Mouse (Mus musculus) retina, embryonic 14.5 days (tissue): ENCODE measurements around the gene Spred3.
"Not testable (repeated sequence)": the region's sequence is repeated elsewhere in the genome, so short reads cannot be mapped to it uniquely, and the experiment has no call there.

ENCODE experiments used
- DNase-seq: peaks from one replicate; pipeline ENCODE4 v3.0.0-alpha.2; 2015; ENCODE audit warnings: low spot score

The Spred3 gene

GRCm38 (mm10) chr7:29170066-29170754 is at the start of gene Spred3, which contains the start of gene Ggn:
Spred3 (minus strand) TSS chr7:29170411.
Ggn (plus strand) TSS chr7:29170210.
- peak; percentile 73 for DNase-seq

- DNase-seq, result no peak
These were observed 44.6 kb upstream of the Spred3 start for GRCm38 (mm10) chr7:29214846-29215245.

GRCm38 (mm10) chr7:29214236-29214635 is 44.0 kb upstream of the Spred3 start:
- DNase-seq, result no peak

GRCm38 (mm10) chr7:29213675-29214082 is 43.5 kb upstream of the Spred3 start, which contains the start of gene Catsperg1:
Catsperg1 (minus strand) TSS chr7:29214035.
- peak; percentile 81 for DNase-seq

GRCm38 (mm10) chr7:29212775-29213560 is 42.8 kb upstream of the Spred3 start:
- DNase-seq, result not testable (repeated sequence)

GRCm38 (mm10) chr7:29212199-29212765 is 42.1 kb upstream of the Spred3 start:
- DNase-seq, result no peak

DNA sequence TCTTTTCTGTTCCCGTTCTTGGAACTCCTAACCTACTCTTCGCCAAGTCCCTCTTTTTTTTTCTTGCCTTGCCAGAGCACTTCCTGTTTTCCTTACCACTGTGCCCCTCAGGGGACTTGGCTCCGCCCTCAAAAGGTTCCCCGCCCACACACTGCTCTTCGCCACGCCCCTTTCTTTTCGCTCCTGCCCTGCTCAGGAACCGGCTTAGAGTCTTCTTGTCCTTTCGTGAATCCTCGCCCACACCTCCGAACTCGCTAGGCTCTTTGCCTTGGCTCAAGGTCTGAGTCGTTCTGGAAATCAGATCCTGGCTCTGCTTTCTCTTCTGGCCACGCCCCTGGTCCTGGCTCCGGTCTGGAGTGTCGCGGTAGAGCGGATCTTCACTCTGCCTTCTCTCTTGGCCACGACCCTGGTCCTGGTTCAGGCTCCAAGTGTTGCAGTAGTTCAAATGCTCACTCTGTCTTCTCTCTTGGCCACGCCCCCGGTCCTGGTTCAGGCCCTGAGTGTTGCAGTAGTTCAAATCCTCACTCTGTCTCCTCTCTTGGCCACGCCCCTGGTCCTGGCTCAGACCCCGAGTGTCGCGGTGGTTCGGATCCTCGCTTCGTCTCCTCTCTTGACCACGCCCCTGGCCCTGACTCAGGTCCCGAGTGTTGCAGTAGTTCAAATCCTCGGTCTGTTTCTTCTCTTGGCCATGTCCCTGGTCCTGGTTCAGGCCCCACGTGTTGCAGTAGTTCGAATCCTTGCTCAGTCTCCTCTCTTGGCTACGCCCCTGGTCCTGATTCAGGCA is 41.4 kb upstream of the Spred3 start:
- peak; percentile 83 for DNase-seq

DNA sequence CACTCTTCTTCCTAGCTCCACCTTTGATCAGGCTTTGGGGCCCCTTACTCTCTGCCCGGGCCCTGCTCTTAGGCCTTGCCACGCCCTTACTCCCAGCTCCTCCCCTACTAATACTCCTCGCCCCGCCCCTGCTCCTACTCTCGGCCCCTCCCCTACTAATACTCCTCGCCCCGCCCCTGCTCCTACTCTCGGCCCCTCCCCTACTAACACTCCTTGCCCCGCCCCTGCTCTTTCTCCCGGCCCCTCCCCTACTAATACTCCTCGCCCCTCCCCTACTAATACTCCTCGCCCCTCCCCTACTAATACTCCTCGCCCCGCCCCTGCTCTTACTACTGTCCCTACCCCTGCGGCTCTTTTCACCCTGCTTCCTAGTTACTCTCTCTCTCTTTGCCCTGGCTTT is 40.8 kb upstream of the Spred3 start:
- DNase-seq, result peak; percentile 23

GRCm38 (mm10) chr7:29202577-29202976 is 32.4 kb upstream of the Spred3 start:
- DNase-seq, result no peak

DNA sequence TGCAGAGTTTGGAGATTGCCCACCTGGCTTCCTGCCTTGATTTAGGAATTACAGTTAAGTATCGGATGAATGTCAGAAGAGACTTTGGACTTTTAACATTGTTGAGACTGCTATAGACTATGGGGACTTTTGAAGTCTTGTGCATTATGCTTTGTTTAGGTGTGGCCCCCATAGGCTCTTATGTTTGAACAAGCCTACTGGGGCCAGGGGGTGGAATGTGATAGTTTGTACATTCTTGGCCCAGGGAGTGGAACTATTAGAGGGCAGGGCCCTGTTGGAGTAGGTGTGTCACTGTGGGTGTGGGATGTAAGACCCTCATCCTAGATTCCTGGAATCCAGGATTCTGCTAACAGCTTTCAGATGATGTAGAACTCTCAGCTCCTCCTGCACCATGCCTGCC is 24.0 kb upstream of the Spred3 start:
- DNase-seq, result not testable (repeated sequence)

GRCm38 (mm10) chr7:29181323-29181722 is 11.1 kb upstream of the Spred3 start:
- DNase-seq, result not testable (repeated sequence)

- no peak for DNase-seq
These were observed 10.6 kb upstream of the Spred3 start for GRCm38 (mm10) chr7:29180854-29181236.

- DNase-seq, result peak; percentile 98
These were observed 10.1 kb upstream of the Spred3 start, which contains the start of gene Psmd8 for GRCm38 (mm10) chr7:29180077-29180853. Psmd8 (minus strand) TSS chr7:29180701.

- no peak for DNase-seq
These were observed 9.1 kb upstream of the Spred3 start for GRCm38 (mm10) chr7:29179323-29179722.

- no peak for DNase-seq
These were observed 7.9 kb upstream of the Spred3 start for GRCm38 (mm10) chr7:29178106-29178505.

DNA sequence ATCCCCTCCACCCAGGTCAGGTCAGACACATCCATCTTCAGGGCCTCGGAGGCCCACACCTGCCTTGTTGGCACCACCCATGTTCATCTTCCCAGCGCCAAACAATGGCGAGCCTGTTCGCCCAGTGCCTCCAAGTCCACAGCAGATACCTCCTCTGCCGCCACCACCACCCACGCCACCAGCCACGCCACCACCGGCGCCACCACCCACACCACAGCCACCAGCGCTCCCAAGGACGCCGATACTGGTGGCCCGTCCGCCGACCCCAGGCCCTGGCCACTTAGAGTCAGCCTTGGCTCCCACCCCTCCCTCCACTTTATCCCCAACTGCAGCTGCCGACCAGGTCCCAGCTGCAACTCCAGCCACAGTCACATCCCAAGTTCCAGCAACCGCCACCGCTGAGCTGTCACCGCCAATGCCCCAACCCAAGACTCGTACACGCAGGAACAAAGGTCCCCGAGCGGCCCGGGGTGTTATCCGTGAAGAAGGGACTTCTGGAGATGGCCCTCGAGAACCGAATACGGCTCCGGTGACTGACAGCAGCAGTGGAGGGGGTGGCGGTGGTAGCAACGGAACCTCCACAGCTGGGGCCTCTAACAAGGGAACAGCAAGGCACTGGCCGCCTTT is 2.3 kb upstream of the Spred3 start:
- no peak for DNase-seq

- DNase-seq, result no peak
These were observed 1.4 kb upstream of the Spred3 start for GRCm38 (mm10) chr7:29171562-29172097.

DNA sequence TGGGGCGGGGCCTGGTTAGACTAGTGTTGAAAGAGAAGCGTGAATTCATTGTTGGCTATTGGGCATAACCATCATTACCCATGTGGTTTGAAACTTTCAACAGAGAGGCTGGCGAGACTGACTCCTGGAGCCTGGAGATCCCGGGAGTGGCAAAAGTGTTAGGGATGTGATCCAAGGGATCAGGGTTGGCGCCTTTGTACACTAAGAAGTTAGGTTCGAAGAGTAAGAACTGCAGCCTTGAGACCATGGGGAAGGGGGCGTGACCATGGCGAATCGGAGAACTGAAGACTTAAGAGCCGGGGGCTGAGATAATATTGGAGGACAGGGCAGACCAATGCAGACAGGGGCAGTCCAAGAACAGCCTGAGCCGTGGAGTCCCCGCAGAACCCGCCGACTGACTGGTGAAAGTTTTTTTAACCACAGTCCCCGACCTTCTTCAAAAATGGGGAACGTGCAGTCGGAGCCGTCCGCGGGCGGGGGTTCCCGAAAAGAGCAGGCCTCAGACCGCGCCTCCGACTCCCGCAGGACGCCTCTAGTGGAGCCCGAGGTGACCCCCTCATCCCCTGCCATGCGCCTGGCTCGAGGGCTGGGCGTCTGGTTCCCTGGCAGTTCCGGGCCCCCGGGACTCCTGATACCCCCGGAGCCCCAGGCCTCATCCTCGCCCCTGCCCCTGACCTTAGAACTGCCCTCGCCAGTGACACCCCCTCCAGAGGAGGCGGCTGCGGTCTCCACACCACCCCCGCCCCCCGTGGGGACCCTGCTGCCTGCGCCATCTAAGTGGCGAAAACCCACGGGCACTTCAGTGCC is 747 bp upstream of the Spred3 start:
- DNase-seq, result no peak

- peak; percentile 83 for DNase-seq
These were observed 763 bp downstream of the Spred3 start for GRCm38 (mm10) chr7:29169231-29170065.
